Mouse (Mus musculus): Measurements from ENCODE around the gene Sik2. TPM values are rescaled to one million over a fixed set of nuclear protein-coding genes. Genes with fewer than 3 reads are reported as not detected.

The Sik2 gene
- polyA plus RNA-seq, 1 experiment from 2014 or later = 11.0 TPM

- ATAC-seq (ENCODE audit: insufficient number of reproducible peaks, low FRiP score, low TSS enrichment, low read depth) = no peak
- Histone ChIP-seq H3K9ac (ENCODE audit: low read length) (no peak overlapping the region), H3K4me2 (ENCODE audit: low read depth, severe bottlenecking) (no peak overlapping the region), H3K4me3 (ENCODE audit: low read depth, low read length) (no peak overlapping the region), H3K27ac (replicated peaks; ENCODE audit: low read depth, low read length) (no peak overlapping the region), H3K4me1 (ENCODE audit: control insufficient read depth, insufficient read depth, low read length) (no peaks in the 10 kb centered on the region), H3K9me3 (ENCODE audit: control insufficient read depth, low read length) (no peaks in the 10 kb centered on the region), H3K27me3 (ENCODE audit: control insufficient read depth, insufficient read depth, low read length) (no peaks in the 10 kb centered on the region), H3K36me3 (ENCODE audit: control insufficient read depth, insufficient read depth, low read length) (no peaks in the 10 kb centered on the region)
- DNase-seq (ENCODE audit: low spot score) = no peak
- 92% methylated on average over 2 of the region's 2 CpGs for WGBS
These were observed 89.3 kb downstream of the Sik2 start for GRCm38 (mm10) chr9:50919554-50919953.

DNA sequence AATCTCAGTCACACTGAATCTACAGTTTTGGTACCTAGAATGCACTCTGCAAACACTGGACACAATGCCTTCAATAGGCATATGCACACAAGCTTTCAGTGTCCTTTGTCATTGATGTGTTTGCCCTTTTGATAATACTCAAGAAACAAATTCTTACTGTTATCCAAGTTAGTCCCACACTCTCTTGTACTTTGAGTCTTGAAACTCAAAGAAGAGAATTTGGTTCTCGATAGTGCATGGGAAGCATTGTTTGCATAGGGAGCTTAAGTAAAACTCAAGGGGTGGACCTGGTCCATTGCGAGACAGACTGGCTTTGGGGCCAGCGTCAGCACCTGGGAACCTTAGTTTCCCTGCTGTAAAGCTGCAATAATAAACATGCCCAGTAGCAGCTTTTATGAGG is 90.7 kb downstream of the Sik2 start:
- WGBS = 63% methylated on average over 3 of the region's 3 CpGs
- Histone ChIP-seq H3K4me1 (ENCODE audit: control insufficient read depth, insufficient read depth, low read length) (no peaks in the 10 kb centered on the region), H3K27me3 (ENCODE audit: control insufficient read depth, insufficient read depth, low read length) (no peaks in the 10 kb centered on the region), H3K4me3 (ENCODE audit: low read depth, low read length) (no peak overlapping the region), H3K9me3 (ENCODE audit: control insufficient read depth, low read length) (no peaks in the 10 kb centered on the region), H3K9ac (ENCODE audit: low read length) (no peak overlapping the region), H3K27ac (replicated peaks; ENCODE audit: low read depth, low read length) (no peak overlapping the region), H3K4me2 (ENCODE audit: low read depth, severe bottlenecking) (no peak overlapping the region), H3K36me3 (ENCODE audit: control insufficient read depth, insufficient read depth, low read length) (no peaks in the 10 kb centered on the region)
- no peak for DNase-seq (ENCODE audit: low spot score)
- no peak for ATAC-seq (ENCODE audit: insufficient number of reproducible peaks, low FRiP score, low TSS enrichment, low read depth)

DNA sequence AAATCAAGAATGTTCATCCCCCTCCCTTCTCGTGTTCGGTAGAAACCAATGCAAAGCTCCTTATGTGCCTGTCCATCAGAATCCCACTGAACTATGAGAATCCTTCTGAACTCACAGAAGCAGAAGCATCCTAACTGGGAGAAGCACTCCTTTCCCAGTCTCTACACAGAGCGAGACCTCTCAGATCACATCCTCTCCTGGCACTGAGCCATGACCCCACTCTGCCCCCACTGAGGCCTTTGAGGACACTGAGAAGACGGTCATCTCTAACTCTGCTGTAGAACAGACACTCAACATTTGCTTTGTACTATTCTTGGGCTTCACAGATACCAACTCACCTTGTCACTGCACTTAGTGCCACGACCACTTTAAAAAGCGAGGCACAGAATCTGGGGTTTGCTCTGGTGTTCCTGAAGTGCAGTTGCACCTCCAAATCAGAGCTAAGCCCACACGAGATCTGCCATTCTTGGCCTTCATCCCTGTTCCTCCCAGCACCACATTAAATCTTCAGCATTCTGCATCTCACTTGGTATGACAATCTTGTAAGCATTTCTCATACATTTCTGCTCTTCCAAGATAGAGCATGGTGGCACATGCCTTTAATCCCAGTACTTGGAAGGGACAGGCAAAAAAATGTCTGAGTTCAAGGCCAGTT is 96.9 kb downstream of the Sik2 start:
- Histone ChIP-seq H3K27me3 (ENCODE audit: control insufficient read depth, insufficient read depth, low read length) (no peaks in the 10 kb centered on the region), H3K36me3 (ENCODE audit: control insufficient read depth, insufficient read depth, low read length) (no peaks in the 10 kb centered on the region), H3K27ac (replicated peaks; ENCODE audit: low read depth, low read length) (no peak overlapping the region), H3K4me3 (ENCODE audit: low read depth, low read length) (no peak overlapping the region), H3K4me2 (ENCODE audit: low read depth, severe bottlenecking) (no peak overlapping the region), H3K9me3 (ENCODE audit: control insufficient read depth, low read length) (no peaks in the 10 kb centered on the region), H3K9ac (ENCODE audit: low read length) (no peak overlapping the region), H3K4me1 (ENCODE audit: control insufficient read depth, insufficient read depth, low read length) (no peaks in the 10 kb centered on the region)
- WGBS = 88% methylated on average over 7 of the region's 7 CpGs
- DNase-seq (ENCODE audit: low spot score) = no peak
- no peak for ATAC-seq (ENCODE audit: insufficient number of reproducible peaks, low FRiP score, low TSS enrichment, low read depth)

DNA sequence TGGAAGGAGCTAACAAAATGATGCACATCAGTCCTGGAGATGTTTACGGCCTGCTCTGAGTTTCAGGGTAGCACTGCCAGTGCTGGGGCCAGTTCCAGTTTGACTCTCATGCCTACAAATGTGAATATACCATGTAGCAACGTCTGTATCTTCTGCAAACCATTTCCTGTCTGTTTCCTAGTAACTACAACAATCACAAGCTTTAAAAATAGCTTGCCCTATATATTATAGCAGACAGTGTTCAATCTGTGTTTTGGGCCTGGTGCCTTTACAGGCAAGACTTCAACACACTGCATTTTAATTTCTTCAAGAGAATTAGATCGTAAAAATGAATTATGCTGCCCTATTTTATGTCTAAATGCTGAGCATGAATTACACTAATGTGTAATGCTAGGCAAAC is 103.6 kb downstream of the Sik2 start:
- H3K9ac ChIP-seq (ENCODE audit: low read length) = no peak overlapping the region
- H3K9me3 ChIP-seq (ENCODE audit: control insufficient read depth, low read length) = no peaks in the 10 kb centered on the region
- H3K4me2 ChIP-seq (ENCODE audit: low read depth, severe bottlenecking) = no peak overlapping the region
- no peaks in the 10 kb centered on the region for H3K36me3 ChIP-seq (ENCODE audit: control insufficient read depth, insufficient read depth, low read length)
- whole genome bisulfite sequencing = 84% methylated on average over 3 of the region's 3 CpGs
- no peaks in the 10 kb centered on the region for H3K27me3 ChIP-seq (ENCODE audit: control insufficient read depth, insufficient read depth, low read length)
- H3K4me1 ChIP-seq (ENCODE audit: control insufficient read depth, insufficient read depth, low read length) = no peaks in the 10 kb centered on the region
- H3K4me3 ChIP-seq (ENCODE audit: low read depth, low read length) = no peak overlapping the region
- ATAC-seq (ENCODE audit: insufficient number of reproducible peaks, low FRiP score, low TSS enrichment, low read depth) (no peak), DNase-seq (ENCODE audit: low spot score) (no peak)
- H3K27ac ChIP-seq (replicated peaks; ENCODE audit: low read depth, low read length) = no peak overlapping the region

DNA sequence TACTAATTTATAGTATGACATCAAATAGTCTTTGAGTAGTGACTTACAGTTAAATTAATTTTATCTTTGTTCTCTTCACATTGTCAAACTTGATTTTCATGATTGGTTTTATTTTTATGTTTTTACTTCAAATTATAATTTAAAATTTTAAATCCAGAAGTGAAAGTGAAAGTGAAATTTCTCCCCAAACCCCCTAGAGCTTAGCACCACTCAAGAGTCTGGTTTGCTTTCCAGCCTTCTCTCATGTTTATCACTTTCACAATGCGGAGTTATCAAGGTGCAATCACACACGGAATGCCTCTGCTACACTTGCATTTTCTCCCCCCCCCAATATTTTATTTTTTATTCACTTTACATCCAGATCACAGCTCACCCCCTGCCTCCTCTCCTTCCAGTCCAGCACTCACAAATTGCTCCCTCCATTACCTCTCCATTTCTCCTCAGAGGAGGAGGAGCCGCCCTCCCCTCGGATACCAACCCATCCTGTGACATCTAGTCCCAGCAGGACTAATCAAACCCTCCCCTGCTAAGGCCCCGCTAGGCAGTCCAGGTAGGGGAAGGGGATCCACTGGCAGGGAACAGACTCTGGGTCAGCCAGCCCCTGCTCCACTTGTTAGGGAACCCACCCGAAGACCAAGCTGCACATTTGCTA is 104.6 kb downstream of the Sik2 start:
- 65% methylated on average over 6 of the region's 6 CpGs for WGBS
- Histone ChIP-seq H3K9ac (ENCODE audit: low read length) (no peak overlapping the region), H3K4me2 (ENCODE audit: low read depth, severe bottlenecking) (no peak overlapping the region), H3K27ac (replicated peaks; ENCODE audit: low read depth, low read length) (no peak overlapping the region), H3K4me1 (ENCODE audit: control insufficient read depth, insufficient read depth, low read length) (no peaks in the 10 kb centered on the region), H3K27me3 (ENCODE audit: control insufficient read depth, insufficient read depth, low read length) (no peaks in the 10 kb centered on the region), H3K4me3 (ENCODE audit: low read depth, low read length) (no peak overlapping the region), H3K36me3 (ENCODE audit: control insufficient read depth, insufficient read depth, low read length) (no peaks in the 10 kb centered on the region), H3K9me3 (ENCODE audit: control insufficient read depth, low read length) (no peaks in the 10 kb centered on the region)
- no peak for DNase-seq (ENCODE audit: low spot score)
- no peak for ATAC-seq (ENCODE audit: insufficient number of reproducible peaks, low FRiP score, low TSS enrichment, low read depth)

DNA sequence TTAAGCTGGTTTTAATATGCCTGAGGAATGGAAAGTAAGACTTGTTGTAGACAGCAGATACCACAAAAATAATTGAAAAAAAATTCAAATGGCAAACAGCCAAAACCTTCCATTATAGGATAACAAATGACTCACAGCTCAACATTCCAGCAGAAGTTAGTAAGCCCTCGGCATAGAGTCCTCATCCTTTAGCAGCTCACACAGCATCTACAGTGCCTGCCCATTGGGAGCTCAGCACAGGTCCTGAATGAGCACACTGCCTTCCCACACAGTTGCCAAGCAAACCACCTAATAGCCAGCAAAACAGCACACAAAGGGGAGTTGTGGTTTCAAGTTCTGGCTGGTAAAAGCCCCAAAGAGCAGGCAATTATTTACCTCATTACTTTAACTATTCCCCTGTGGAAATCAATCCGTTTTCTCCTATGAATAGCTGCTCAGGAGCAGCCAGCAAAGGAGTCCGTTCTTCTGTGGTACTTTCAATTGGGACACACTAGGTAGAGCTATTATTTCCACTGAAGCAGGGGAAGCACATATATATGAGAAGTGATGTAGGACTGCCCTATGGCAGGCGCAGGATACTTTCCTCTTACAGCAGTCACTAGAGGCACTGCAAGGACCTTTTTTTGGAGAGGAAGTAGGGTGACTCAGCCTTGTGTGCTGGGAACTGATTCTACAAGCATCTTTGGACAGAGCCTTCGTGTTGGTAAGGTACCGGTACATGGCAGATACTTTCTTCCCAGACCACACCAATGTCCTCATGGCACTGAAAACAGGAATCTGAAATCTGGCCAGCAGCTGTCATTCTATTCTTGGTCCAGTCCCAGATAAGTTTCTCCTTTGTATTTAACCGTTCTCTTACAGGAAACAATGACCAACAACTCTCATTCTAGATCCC is 108.6 kb downstream of the Sik2 start:
- H3K4me3 ChIP-seq (ENCODE audit: low read depth, low read length) = no peak overlapping the region
- DNase-seq (ENCODE audit: low spot score) (no peak), ATAC-seq (ENCODE audit: insufficient number of reproducible peaks, low FRiP score, low TSS enrichment, low read depth) (no peak)
- no peaks in the 10 kb centered on the region for H3K4me1 ChIP-seq (ENCODE audit: control insufficient read depth, insufficient read depth, low read length)
- H3K36me3 ChIP-seq (ENCODE audit: control insufficient read depth, insufficient read depth, low read length) = peaks cover 4% of the 10 kb centered on the region; the same call in 1 of the 2 replicates
- H3K9me3 ChIP-seq (ENCODE audit: control insufficient read depth, low read length) = no peaks in the 10 kb centered on the region
- 78% methylated on average over 7 of the region's 7 CpGs for WGBS
- H3K9ac ChIP-seq (ENCODE audit: low read length) = no peak overlapping the region
- no peaks in the 10 kb centered on the region for H3K27me3 ChIP-seq (ENCODE audit: control insufficient read depth, insufficient read depth, low read length)
- H3K27ac ChIP-seq (replicated peaks; ENCODE audit: low read depth, low read length) = no peak overlapping the region
- no peak overlapping the region for H3K4me2 ChIP-seq (ENCODE audit: low read depth, severe bottlenecking)

DNA sequence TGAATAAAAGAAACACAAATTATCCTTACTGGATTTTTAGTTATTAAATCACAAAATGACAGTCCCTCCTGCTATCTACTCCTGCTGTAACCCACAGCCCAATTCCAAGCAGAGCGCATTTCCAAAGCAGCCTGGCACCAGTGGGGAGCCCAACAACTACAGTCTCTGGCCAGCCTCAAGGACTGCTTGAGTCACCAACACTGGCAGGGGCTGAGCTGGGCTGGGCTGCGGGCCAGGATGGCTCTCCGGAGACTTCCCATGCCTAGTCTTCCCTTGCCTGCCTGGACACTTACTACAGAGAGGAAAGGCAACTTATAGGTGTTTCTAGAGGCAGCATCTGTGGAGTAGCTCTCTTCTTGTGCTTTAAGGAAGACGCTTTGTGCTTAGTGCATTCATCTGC is 115.2 kb downstream of the Sik2 start:
- no peak overlapping the region for H3K4me2 ChIP-seq (ENCODE audit: low read depth, severe bottlenecking)
- peaks cover 8% of the 10 kb centered on the region for H3K36me3 ChIP-seq (ENCODE audit: control insufficient read depth, insufficient read depth, low read length)
- no peak for ATAC-seq (ENCODE audit: insufficient number of reproducible peaks, low FRiP score, low TSS enrichment, low read depth)
- H3K27me3 ChIP-seq (ENCODE audit: control insufficient read depth, insufficient read depth, low read length) = no peaks in the 10 kb centered on the region
- no peak overlapping the region for H3K27ac ChIP-seq (replicated peaks; ENCODE audit: low read depth, low read length)
- 84% methylated on average over 4 of the region's 4 CpGs for WGBS
- H3K4me3 ChIP-seq (ENCODE audit: low read depth, low read length) = no peak overlapping the region
- H3K4me1 ChIP-seq (ENCODE audit: control insufficient read depth, insufficient read depth, low read length) = no peaks in the 10 kb centered on the region
- DNase-seq (ENCODE audit: low spot score) = no peak
- no peaks in the 10 kb centered on the region for H3K9me3 ChIP-seq (ENCODE audit: control insufficient read depth, low read length)
- no peak overlapping the region for H3K9ac ChIP-seq (ENCODE audit: low read length)

GRCm38 (mm10) chr9:50890494-50891090 is 118.3 kb downstream of the Sik2 start:
- no peak overlapping the region for H3K4me3 ChIP-seq (ENCODE audit: low read depth, low read length)
- H3K27me3 ChIP-seq (ENCODE audit: control insufficient read depth, insufficient read depth, low read length) = no peaks in the 10 kb centered on the region
- no peak overlapping the region for H3K9ac ChIP-seq (ENCODE audit: low read length)
- H3K9me3 ChIP-seq (ENCODE audit: control insufficient read depth, low read length) = no peaks in the 10 kb centered on the region
- no peak for ATAC-seq (ENCODE audit: insufficient number of reproducible peaks, low FRiP score, low TSS enrichment, low read depth)
- no peak overlapping the region for H3K27ac ChIP-seq (replicated peaks; ENCODE audit: low read depth, low read length)
- no peaks in the 10 kb centered on the region for H3K4me1 ChIP-seq (ENCODE audit: control insufficient read depth, insufficient read depth, low read length)
- no peak for DNase-seq (ENCODE audit: low spot score)
- H3K4me2 ChIP-seq (ENCODE audit: low read depth, severe bottlenecking) = no peak overlapping the region
- WGBS = 78% methylated on average over 3 of the region's 3 CpGs
- H3K36me3 ChIP-seq (ENCODE audit: control insufficient read depth, insufficient read depth, low read length) = peaks cover 7% of the 10 kb centered on the region

Measured in limb, embryonic 11.5 days (tissue).